Mouse (Mus musculus): Measurements from ENCODE around the gene 1520401A03Rik. TPM values are rescaled to one million over a fixed set of nuclear protein-coding genes. Genes with fewer than 3 reads are reported as not detected.
A peak's percentile ranks its signal among the peaks of the same experiment; 100 is the strongest.

The 1520401A03Rik gene
- polyA plus RNA-seq, 1 experiment from 2014 or later: 0.32 TPM

DNA sequence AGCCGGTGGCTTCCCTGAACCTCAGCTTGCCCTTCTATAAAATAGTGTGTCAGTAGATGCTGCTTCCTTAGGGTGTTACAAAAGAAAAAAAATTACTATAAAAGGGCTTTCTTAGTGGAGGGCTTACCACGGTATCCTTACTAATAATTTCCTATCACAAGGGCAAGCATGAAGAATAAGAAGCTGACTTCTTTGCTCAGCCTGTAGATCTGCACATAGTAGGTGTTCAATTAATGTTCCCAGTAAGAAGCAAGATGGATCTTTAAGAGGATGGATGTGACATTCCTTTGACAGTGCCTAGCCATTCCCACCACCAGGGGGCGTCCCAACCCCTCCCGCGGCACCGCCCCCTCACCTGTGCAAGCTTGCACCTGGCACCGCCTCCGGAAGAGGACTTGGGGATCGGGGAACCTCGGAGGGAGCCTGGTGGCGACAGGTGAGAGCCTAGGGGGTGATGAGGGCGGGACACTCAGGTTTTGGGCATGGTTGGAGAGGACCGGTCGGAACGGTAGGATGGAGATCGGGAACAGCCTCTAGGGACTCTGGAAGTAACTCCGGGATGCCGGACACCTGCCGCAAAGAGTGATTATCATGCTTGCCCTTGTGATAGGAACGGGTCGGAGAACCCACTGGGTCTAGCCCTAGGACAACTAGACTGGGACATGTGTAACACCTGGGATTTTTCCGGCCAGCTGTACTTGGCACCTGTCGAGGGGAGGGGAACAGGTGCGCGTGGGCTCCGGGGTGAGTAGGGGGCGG, 62.3 kb downstream of the 1520401A03Rik start, which contains the start of gene Bicdl2:
TSS of gene Bicdl2 (plus strand) at position 390 of the 759 bp plus-strand sequence.
- ATAC-seq (ENCODE audit: insufficient number of reproducible peaks, insufficient read depth, low FRiP score, low TSS enrichment, low read depth): no peak
- H3K9ac ChIP-seq: no peak within 1 kb of the TSS

DNA sequence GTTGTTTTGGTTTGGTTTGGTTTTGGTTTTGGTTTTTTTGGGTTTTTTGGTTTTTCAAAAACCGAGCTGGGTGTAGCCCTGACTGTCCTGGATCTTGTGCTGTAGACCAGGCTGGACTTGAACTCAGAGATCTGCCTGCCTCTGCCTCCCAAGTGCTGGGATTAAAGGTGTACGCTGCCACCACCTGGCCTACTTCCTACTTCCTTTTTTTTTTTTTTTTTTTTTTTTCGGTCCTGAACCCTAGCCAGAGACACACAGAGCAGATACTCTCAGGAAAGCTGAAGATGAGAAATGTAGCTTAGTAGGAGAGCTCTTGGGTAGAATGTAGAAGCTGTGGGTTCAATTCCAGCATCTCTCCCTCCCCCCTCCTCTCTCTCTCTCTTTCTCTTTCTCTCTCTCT, 64.1 kb downstream of the 1520401A03Rik start:
- H3K4me1 ChIP-seq: 0 out of 2 replicates have a peak, but pooled peaks cover 6% of the 10 kb centered on the region
- no peaks in the 10 kb centered on the region for H3K9me3 ChIP-seq
- H3K27me3 ChIP-seq: peaks cover 47% of the 10 kb centered on the region
- H3K4me3 ChIP-seq: no peak overlapping the region
- no peaks in the 10 kb centered on the region for H3K36me3 ChIP-seq
- H3K4me2 ChIP-seq: no peak overlapping the region
- no peak overlapping the region for H3K9ac ChIP-seq
- WGBS: 83% methylated on average over 3 of the region's 3 CpGs
- H3K27ac ChIP-seq: no peak overlapping the region
- no peak for ATAC-seq (ENCODE audit: insufficient number of reproducible peaks, insufficient read depth, low FRiP score, low TSS enrichment, low read depth)

More for the DNA sequence above, 62.3 kb downstream of the 1520401A03Rik start, which contains the start of gene Bicdl2:
- Histone ChIP-seq H3K9me3 (no peaks in the 10 kb centered on the region), H3K4me2 (peak within 1 kb of the TSS; percentile 45), H3K27ac (no peak within 1 kb of the TSS), H3K36me3 (no peaks in the 10 kb centered on the region), H3K4me1 (peaks cover 14% of the 10 kb centered on the region), H3K27me3 (peaks cover 47% of the 10 kb centered on the region), H3K4me3 (peak within 1 kb of the TSS; percentile 24)
- 6% methylated on average over 27 of the region's 27 CpGs for WGBS

Other genes with a start within 250 kb of the 1520401A03Rik start
- gene Vmn2r117, start 243.1 kb downstream of the 1520401A03Rik start, polyA plus RNA-seq (2015; fragmentation: Nextera tagmentation; extraction: Ambion mirVana): not detected in 2 replicates
- gene Zfp213, start 158.5 kb downstream of the 1520401A03Rik start, polyA plus RNA-seq (2015; fragmentation: Nextera tagmentation; extraction: Ambion mirVana): 20.0 and 22.5 TPM in 2 replicates
- 18.2 and 21.9 TPM in 2 replicates for gene Zfp13, start 123.3 kb downstream of the 1520401A03Rik start, polyA plus RNA-seq (2015; fragmentation: Nextera tagmentation; extraction: Ambion mirVana)
- 0.27 and 0.37 TPM in 2 replicates for gene Zscan10, start 121.9 kb downstream of the 1520401A03Rik start, polyA plus RNA-seq (2015; fragmentation: Nextera tagmentation; extraction: Ambion mirVana)
- 0.55 and 0.77 TPM in 2 replicates for gene Mmp25, start 77.5 kb downstream of the 1520401A03Rik start, polyA plus RNA-seq (2015; fragmentation: Nextera tagmentation; extraction: Ambion mirVana)
- 3.8 TPM in 2 replicates for gene Bicdl2, start 62.3 kb downstream of the 1520401A03Rik start, polyA plus RNA-seq (2015; fragmentation: Nextera tagmentation; extraction: Ambion mirVana)
- gene Hcfc1r1, start 49.2 kb downstream of the 1520401A03Rik start, polyA plus RNA-seq (2015; fragmentation: Nextera tagmentation; extraction: Ambion mirVana): 64.0 and 79.4 TPM in 2 replicates
- gene Thoc6, start 48.9 kb downstream of the 1520401A03Rik start, polyA plus RNA-seq (2015; fragmentation: Nextera tagmentation; extraction: Ambion mirVana): 46.6 and 53.5 TPM in 2 replicates
- gene Tnfrsf12a, start 45.3 kb downstream of the 1520401A03Rik start, polyA plus RNA-seq (2015; fragmentation: Nextera tagmentation; extraction: Ambion mirVana): 10.4 and 13.1 TPM in 2 replicates
- 34.8 and 47.1 TPM in 2 replicates for gene Cldn6, start 43.5 kb downstream of the 1520401A03Rik start, polyA plus RNA-seq (2015; fragmentation: Nextera tagmentation; extraction: Ambion mirVana)
- gene Cldn9, start 38.8 kb downstream of the 1520401A03Rik start, polyA plus RNA-seq (2015; fragmentation: Nextera tagmentation; extraction: Ambion mirVana): 8.7 and 14.3 TPM in 2 replicates
- 49.3 and 56.2 TPM in 2 replicates for gene Pkmyt1, start 3.6 kb upstream of the 1520401A03Rik start, polyA plus RNA-seq (2015; fragmentation: Nextera tagmentation; extraction: Ambion mirVana)
- 12.4 and 12.5 TPM in 2 replicates for gene Paqr4, start 18.1 kb upstream of the 1520401A03Rik start, polyA plus RNA-seq (2015; fragmentation: Nextera tagmentation; extraction: Ambion mirVana)
- gene Kremen2, start 23.1 kb upstream of the 1520401A03Rik start, polyA plus RNA-seq (2015; fragmentation: Nextera tagmentation; extraction: Ambion mirVana): 31.7 and 42.3 TPM in 2 replicates
- 90.2 and 95.6 TPM in 2 replicates for gene Flywch1, start 48.8 kb upstream of the 1520401A03Rik start, polyA plus RNA-seq (2015; fragmentation: Nextera tagmentation; extraction: Ambion mirVana)
- gene Flywch2, start 63.3 kb upstream of the 1520401A03Rik start, polyA plus RNA-seq (2015; fragmentation: Nextera tagmentation; extraction: Ambion mirVana): 54.1 and 65.1 TPM in 2 replicates
- gene Srrm2, start 67.7 kb upstream of the 1520401A03Rik start, polyA plus RNA-seq (2015; fragmentation: Nextera tagmentation; extraction: Ambion mirVana): 616 and 642 TPM in 2 replicates
- gene Elob, start 106.4 kb upstream of the 1520401A03Rik start, polyA plus RNA-seq (2015; fragmentation: Nextera tagmentation; extraction: Ambion mirVana): 1,169 and 1,240 TPM in 2 replicates
- 0.38 and 0.48 TPM in 2 replicates for gene Prss33, start 113.3 kb upstream of the 1520401A03Rik start, polyA plus RNA-seq (2015; fragmentation: Nextera tagmentation; extraction: Ambion mirVana)
- gene Prss32, start 121.1 kb upstream of the 1520401A03Rik start, polyA plus RNA-seq (2015; fragmentation: Nextera tagmentation; extraction: Ambion mirVana): 0.78 TPM in 1 of 2 replicates, not detected in the other
- gene Prss41, start 121.4 kb upstream of the 1520401A03Rik start, polyA plus RNA-seq (2015; fragmentation: Nextera tagmentation; extraction: Ambion mirVana): 2.0 TPM in 2 replicates
- not detected in 2 replicates for gene Prss21, start 145.3 kb upstream of the 1520401A03Rik start, polyA plus RNA-seq (2015; fragmentation: Nextera tagmentation; extraction: Ambion mirVana)
- not detected in 2 replicates for gene Dcpp1, start 158.1 kb upstream of the 1520401A03Rik start, polyA plus RNA-seq (2015; fragmentation: Nextera tagmentation; extraction: Ambion mirVana)
- gene Dcpp2, start 158.1 kb upstream of the 1520401A03Rik start, polyA plus RNA-seq (2015; fragmentation: Nextera tagmentation; extraction: Ambion mirVana): not detected in 2 replicates
- gene Dcpp3, start 194.7 kb upstream of the 1520401A03Rik start, polyA plus RNA-seq (2015; fragmentation: Nextera tagmentation; extraction: Ambion mirVana): not detected in 2 replicates
- not detected in 2 replicates for gene Sbp, start 218.9 kb upstream of the 1520401A03Rik start, polyA plus RNA-seq (2015; fragmentation: Nextera tagmentation; extraction: Ambion mirVana)
- gene Sbpl, start 232.5 kb upstream of the 1520401A03Rik start, polyA plus RNA-seq (2015; fragmentation: Nextera tagmentation; extraction: Ambion mirVana): not detected in 2 replicates

Data from embryonic facial prominence, embryonic 13.5 days (tissue).